Mouse (Mus musculus): ENCODE measurements around the gene Cttnbp2.

Cttnbp2 gene

DNA sequence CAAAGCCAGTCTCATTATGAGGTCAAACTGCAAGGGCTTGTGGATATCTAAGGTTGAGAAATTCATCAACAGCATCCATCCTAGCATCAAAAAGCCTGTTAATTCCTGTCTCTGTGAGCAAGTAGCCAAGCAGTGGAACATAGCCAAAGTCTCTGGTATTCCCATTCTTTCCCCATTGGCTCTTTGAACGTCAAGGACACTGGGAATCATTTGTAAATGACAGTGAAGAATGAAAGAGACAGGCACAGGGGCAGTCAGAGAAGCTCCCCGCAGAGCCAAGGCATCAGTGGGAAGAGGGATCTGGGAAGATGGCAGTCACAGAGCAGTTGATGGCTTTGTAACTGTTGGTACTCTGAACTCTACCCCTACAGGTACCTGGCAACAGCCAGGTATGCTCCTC lies 46.9 kb downstream of the Cttnbp2 start:
- no peak for DNase-seq (ENCODE audit: low spot score)

DNA sequence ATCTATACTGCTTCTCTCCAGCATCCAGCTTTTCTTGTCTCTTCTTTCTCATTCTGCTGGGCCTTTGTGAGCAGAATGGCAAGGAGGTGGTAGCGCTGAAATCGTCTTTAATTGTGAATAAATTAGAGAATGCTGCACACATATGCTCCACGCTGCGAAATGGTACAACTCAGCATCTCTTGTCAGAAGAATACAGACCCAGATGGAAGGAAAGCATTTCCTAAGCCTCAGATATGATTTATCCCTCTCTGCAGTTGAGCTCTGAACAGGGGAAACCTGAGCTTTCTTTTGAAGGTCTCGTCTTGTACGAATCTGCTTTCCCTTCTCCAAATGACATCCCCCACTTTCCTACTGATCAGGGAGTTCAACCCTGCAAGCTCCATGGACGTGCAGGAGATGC lies 48.4 kb downstream of the Cttnbp2 start:
- no peak for DNase-seq (ENCODE audit: low spot score)

DNA sequence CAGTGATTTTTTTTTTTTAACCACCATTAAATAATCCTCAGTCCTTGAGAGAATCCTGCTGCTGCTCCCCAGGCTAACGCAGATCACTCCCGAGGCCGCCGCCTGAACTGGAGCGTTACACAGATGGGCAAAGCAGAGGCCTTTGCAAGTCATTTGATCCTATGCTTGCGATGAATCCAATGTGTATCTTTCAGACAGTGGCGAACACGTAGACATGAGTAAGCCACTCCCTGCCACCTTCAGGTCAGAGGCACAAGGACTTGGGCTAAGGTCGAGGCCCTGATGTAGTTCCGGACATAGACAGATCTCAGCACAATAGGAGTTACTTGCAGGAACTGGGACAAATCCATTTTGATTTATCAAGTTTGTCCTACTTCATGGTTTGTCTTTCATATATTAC lies 49.0 kb downstream of the Cttnbp2 start:
- no peak for DNase-seq (ENCODE audit: low spot score)

DNA sequence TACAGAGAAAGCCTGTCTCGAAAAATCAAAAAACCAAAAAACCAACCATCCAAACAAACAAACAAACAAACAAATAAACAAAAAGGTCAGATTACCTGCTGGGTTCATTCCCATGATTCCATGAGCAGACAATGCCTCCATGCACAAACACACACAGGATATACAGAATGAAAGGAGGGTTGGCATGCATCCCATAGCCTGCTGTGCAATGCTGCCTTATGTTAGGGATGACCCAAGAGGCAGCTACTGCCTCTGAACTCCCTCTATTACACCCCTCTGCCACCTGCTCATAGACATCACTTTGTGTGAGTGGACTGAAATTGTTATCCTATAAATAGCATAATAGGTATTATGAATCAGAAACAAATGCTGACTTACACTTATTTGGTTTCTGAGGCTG lies 55.0 kb downstream of the Cttnbp2 start:
- DNase-seq (ENCODE audit: low spot score) = no peak

DNA sequence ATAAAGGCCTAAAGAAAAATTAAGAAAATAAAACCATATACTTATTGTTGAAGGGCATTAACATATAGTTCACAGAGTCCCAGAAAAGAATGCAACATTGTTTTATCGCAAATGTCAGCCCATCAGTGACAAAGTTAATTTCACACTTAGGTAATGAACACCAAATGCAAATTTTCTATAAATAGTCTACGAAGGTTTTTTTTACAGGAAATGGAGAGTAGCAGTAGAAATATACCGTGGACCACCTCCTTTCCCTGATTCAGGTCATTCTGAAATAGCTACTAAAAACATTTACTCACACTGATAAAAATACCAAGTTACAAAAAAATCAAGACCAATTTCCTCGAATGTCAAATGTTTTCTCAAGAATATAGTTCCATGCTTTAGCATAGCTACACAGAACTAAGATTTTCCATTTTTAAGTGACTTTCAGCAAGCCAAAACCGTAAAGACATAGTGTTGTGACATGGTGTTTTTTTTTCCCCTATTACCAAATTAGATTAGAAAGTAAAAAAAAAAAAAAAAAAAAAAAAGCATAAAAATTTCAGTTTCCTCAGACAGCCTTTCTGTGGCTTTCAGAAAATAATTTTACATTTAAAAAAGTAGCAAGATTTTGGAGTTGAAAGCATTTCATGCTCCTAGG lies 64.0 kb downstream of the Cttnbp2 start:
- DNase-seq (ENCODE audit: low spot score) = no peak

DNA sequence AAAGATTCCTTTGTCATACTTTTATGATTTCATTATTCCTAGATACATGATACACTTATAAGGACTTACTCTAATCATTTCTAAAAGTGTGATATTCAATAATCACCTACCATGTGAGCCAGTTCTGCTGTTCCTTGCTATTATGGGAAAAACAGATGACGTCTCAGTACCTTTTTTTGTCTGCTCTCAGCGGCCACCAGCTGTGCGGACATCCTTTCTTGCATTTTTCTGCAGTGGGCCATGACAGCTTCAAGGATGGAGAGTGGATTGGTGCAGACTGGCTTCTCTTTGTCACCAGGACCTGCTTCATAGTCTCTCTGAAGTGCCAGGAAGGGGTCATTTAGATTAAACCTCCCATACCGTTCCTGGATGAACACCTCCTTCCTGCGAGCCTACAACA lies 66.6 kb downstream of the Cttnbp2 start:
- no peak for DNase-seq (ENCODE audit: low spot score)

DNA sequence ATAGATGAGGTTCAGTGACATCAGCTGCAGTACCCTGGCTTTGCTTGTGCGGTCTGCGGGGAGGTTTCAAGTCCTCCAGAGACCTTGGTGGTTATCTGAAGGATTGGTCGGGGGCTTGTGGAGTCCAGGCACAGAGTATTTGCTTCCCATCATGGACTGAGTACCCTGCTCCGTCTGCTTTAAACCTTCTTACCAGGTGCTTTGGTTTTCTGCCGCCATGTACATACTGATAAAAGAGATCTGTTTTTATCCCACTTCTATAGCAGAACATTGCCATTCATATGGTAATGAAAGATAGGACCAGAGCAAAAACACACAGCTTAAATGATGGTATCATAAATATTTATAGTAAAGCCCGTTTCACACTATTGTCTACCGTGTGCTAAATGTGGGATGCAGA lies 67.7 kb downstream of the Cttnbp2 start:
- no peak for DNase-seq (ENCODE audit: low spot score)

DNA sequence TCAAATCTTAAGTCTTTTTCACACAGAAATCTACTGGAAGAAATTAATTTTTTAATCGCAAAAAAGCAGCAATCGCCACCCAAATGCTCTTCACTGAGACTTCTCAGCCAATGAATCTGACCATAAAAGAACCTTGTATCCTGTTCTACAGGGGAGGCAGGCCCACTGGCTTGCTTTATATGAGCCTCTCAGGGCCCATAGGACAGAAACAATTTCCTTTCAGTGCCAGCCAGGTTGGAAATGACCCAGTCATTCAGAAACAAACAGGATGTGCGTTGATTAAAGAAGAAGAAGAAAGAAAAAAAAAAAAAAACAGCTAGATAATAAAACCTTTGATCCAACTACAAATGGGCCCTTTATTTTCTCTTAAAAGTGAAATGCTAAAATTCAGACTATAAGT lies 68.3 kb downstream of the Cttnbp2 start:
- DNase-seq (ENCODE audit: low spot score) = no peak

DNA sequence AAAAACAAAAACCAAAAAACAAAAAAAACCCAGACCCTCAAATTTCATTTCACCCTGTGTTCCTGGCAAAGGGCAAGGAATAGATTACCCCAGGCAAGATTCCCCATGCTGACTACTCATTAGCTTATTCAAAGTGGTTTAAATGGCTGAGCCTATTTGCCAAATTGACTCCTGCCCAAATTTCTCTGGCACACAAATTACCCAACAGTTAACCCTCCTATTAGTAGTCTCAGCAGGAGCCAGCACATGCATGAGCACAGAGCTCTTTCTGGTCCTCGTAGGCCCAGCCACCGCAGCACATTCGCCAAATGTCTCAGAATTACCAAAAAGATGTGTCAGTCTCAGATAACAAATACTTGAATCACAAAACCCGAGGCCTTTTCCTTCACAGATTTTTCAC lies 68.9 kb downstream of the Cttnbp2 start:
- no peak for DNase-seq (ENCODE audit: low spot score)

DNA sequence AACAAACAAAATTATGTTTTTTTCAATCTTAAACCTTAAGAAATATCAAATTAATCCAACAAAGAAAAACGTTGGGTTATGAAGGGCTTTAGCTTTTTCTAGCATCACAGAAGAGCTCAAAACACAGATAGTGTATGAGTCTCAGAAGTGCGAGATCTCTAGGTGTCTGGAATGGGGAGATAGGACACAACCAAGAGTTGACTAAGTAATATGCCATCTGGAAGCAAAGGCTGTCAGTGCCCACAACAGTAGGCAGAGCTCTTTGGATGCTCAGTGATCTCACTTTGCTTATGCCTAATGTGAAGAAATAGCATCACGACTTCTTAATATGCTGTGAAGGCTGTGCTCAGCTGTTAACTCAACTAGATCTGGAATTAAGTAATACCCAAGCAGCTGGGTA lies 72.3 kb downstream of the Cttnbp2 start:
- DNase-seq (ENCODE audit: low spot score) = no peak

DNA sequence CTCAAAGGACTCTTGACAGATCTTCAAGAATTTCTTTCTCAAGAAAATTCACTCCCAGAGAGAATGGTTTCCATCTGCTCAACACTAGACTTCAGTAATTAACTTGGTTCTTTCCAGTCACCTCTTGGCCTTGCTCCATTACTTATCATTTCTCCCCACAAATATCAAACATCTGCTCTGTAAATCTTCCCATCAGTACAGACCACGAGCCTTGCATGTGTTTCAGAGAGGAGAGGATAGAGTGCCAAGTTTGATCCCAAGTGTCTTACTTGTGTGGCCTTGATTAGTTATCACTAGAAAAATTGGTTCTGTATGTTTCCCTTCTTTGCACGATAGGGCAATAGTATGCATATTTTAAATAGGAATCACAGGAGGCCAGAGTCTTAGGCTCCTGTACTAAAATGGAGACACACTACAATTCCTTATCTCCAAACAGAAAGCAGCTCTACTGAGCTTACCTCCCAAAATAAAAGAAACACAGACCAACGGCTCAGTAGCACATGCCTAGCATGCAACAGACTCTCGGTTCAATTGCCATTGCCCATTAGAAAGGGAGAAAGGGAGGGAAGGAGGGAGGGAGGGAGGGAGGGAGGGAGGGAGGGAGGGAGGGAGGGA lies 73.6 kb downstream of the Cttnbp2 start:
- no peak for DNase-seq (ENCODE audit: low spot score)

DNA sequence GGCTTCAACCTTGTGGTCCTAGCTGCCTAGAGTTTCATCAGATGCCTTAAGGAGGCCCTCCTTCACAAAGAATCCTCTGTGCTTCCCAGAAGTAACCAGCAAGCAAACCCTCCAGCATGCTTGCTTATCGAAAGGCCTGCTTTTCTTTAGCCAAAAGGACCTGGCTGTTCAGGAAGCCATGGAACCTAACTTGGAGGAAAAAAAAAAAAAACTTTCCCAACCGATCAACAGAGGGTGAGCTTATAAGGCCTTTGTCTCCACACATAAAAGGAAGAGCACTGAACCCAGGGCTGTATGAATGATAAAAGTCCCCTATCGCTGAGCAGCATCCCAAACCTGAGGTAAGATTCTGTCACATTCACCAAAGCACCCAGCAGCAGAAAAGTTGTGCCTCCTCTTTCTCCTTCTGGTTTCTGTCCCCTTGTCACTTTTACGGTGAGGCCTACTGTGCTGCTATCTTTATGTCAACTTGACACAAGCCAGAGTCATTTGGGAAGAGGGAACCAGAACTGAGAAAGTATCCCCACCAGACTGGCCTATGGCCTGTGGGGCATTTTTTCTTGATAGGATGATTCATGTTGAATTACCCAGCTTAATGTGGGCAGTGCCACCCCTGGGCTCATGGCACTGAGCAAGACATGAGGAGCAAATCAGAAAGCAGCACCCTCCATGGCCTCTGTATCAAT lies 78.4 kb downstream of the Cttnbp2 start:
- no peak for DNase-seq (ENCODE audit: low spot score)

DNA sequence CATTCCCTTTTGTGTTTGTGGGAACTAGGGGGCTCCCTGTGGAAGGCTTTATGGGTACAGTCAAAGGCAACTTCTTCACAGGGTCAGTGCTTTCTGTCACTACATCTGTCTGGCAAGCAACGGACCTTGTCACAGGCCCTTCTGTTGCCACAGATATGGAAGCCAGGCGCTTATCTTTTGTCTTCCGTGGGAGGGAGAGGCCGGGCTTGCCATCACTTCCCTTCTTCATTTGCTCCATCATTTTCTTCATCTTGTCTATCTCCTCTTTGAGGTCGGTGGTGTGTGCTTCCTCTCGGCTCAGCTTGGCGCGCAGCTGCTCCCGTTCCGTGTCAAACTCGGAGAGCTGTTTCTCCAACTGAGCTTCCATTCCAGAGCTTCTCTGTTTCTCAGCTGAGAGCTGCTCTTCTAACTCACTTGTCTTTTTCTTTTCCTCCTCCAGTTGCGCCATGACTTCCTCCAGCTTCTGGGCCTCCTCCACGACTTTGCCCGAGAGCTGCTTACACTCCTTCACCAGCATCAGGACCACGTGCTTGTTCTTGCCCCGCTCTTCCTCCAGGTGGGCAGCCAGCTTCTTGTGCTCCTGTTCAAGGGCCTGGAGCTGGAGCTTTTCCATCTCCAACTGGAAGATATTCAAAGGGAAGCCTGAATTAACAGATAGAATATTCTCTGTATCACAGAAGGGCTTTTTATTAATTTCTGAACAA lies 79.7 kb downstream of the Cttnbp2 start:
- DNase-seq (ENCODE audit: low spot score) = no peak

DNA sequence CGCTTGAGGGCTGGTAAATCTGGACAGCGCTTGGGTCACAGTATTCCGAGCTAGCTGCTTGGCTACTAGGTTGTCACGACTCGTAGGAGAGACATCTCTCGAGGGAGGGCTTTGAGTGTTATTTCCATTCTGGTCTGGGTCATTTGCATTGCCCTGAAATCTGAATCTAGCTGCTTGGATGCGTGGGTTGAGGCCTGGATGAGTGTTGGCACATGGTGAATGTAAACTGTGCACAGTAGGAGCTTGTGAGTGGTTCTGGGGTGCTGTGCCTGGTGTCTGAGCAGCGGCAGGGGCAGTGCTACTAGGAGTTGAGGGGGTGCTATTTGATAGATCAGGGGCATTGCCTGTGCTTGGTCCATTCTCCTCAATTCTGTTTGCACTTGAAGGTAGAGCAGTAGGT lies 80.3 kb downstream of the Cttnbp2 start:
- DNase-seq (ENCODE audit: low spot score) = no peak

DNA sequence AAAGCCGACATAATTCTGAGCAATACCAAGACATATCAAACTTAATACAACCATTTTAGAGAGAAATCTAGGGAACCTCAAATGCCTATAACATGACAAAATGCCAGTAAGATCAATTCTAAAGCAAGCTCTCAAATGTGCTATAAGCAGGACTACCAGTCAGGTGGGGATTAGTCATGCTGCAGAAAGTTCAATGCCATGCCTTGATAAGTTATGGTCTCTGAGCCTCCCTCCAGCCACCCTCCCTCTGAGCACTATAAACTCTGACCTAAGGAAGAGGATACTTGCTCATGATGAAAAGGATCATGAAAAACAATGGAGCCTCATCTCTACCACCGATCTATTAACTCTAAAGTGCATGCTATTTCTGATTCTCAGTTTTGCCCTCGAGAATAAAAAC lies 82.3 kb downstream of the Cttnbp2 start:
- no peak for DNase-seq (ENCODE audit: low spot score)

DNA sequence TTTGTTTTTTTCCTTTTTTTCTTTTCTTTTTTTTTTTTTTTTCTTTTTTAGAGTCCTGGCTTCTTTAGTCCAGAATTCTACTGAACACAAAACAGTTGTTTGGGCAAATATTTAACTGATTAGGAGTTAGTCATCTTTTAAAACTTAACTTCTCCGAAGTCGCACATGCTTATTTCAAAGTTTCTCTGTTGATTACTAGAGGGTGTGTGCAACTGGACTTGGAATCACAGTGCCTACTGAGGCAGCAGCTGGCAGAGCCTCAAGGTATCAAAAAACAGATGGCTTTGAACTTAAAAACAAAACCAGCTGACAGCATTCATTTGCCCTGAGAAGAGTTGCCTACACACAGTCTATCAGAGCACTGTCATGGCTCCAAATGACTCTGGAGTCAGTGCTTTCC lies 82.8 kb downstream of the Cttnbp2 start:
- no peak for DNase-seq (ENCODE audit: low spot score)

DNA sequence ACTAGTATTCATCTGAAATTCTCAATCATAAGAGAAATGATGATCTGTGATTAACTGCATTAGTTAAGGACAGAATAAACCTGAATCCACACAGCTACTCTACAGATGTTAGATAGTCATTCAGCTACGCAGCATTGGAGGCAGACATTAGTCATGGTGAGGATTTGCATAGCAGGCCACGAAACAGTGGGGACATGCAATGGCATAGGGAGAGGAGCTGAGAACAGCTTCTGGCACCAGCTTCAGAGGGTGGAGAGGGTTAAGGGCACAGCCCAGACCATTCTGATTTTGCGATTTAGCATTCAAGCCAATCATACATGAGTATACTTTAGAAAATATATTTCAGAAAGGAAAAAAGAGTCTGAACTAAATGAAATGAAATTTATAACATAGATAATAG lies 84.6 kb downstream of the Cttnbp2 start:
- DNase-seq (ENCODE audit: low spot score) = no peak

DNA sequence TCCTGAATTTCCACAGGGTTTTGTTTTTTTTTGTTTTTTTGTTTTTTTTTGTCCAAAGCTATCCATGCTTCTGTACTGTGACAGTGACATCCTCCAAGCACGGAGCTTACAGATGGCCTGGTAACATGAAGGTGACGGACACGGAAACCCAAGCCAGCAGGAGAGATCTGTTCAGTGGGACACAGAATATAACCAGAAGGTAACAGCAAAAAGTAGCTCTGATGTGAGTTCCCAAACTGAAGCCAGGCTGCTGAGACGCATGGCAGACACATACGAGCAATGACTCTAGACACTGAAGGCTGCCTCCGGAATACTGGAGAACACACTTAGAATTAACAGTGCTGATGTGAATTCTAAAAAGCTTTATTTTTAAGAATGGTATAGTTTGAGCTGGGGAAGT lies 89.8 kb downstream of the Cttnbp2 start:
- DNase-seq (ENCODE audit: low spot score) = no peak

DNA sequence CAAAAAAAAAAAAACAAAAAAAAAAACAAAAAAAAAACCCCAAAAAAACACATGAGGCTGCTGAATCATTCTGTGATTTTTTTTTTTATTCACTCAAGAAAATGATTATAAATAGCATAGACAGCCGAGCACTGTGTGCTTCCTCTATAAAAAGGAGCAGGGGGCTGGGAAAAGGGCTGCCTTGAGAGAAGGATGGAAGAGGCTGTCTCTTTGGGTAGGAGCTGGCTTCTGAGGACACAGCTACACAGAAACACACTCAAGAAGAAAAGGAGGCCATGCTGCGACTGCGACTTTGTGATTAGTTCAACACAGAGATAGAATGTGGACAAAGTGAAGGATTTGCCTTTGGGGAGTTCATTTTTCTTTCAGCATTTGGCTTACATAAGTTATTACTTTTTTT lies 90.3 kb downstream of the Cttnbp2 start:
- DNase-seq (ENCODE audit: low spot score) = no peak

DNA sequence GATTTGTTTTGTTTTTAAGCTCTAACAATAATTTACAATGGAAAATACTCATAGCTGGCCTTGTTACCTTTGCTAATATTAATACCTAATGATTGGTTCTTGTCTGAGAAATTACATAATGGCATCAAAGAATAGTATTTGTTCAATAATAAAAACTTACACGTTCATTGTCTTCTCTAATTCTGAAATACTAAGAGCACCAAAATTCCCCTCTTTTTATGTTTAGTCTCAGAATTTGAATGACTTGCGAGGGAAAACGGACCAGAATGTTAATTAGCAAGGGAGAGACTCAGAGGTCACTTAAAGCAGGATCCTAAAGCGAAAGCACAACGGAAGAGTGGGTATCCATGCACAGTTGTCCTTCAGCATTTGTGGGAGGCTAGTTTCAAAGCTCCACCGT lies 91.5 kb downstream of the Cttnbp2 start:
- no peak for DNase-seq (ENCODE audit: low spot score)

DNA sequence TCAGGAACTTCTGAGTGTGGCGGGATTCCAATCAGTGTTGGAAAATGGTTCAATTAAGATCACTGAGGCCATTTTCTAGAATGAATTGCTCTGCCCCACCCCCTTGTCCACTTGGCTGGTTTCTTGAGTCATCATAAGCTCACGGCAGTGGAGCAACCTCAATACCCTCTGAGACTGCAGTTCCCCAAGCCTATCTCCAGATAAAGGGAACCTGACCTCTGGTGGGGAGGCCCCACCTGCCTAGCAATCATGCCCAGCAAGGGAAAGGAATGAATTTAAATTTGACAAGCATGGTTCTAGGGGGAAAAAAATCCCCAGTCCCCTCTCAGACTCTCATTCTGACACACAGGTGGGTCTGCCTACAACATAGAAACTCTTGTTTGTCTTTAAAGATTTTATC lies 93.1 kb downstream of the Cttnbp2 start:
- no peak for DNase-seq (ENCODE audit: low spot score)

DNA sequence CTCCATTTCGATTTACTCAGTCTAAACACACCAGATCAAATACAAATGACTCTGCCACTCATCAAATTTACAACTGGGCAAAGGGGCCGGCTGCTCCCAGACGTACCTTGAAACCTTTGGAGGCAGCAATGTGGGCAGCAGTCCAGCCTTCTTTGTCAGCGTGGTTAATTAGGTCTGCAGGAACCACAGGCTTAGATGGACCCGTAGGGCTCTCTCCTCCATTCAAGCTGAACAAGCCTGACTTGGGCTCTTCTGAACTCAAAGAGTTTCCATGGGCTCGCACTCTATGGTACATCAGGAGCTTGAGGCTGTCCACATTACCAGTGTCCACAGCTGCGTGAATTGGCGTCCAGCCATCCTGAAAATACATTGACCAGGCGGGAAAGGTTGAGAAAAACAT lies 94.0 kb downstream of the Cttnbp2 start:
- no peak for DNase-seq (ENCODE audit: low spot score)

DNA sequence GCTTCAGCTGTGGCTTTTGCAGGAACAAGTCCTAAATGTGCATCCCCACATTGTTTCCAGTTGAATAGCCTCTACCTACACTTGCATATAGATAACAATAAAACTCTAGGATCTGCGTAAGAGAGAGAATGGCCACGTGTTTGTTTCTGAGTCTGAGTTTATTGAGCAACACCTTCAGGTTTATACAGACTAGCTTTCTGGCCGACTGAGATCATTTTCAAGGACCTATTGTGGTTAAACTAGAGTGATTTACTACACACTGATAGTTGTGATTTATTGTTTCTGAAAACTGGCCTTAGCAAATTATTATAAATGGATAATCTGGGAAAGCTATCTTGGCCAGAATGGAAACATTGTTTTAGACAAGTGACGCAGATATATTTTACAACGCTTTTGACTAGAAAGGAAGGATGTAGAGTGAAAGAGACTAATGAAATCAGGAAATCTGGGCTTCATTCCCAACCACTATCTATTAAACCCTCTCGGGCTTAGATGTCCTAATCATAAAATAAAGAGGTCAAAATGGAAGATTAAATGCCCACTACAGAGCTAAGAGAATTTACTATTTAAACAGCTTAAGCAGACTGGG lies 96.7 kb downstream of the Cttnbp2 start:
- no peak for DNase-seq (ENCODE audit: low spot score)

All from ovary, postnatal 14 days (tissue).